Mouse (Mus musculus) bone marrow, adult 2 months (tissue): Measurements from ENCODE around the gene Cyth1. TPM values are rescaled to one million over a fixed set of nuclear protein-coding genes. Genes with fewer than 3 reads are reported as not detected.
A peak's percentile ranks its signal among the peaks of the same experiment; 100 is the strongest.

Source experiments
- H3K27ac ChIP-seq: fragments of 200-500 bp; 2 replicates; pipeline ENCODE4 v1.5.1; 2012; ENCODE audit warnings: low read depth, mild to moderate bottlenecking, control low read depth, inconsistent platforms, low read length; ENCODE audit not compliant: control insufficient read depth, poor library complexity, insufficient read depth
- H3K4me1 ChIP-seq: fragments of 200-500 bp; 2 replicates; pipeline ENCODE4 v1.6.1; 2011; ENCODE audit warnings: low read length; ENCODE audit not compliant: control insufficient read depth, insufficient read depth
- H3K4me3 ChIP-seq: fragments of 200-500 bp; replicated peaks from 2 replicates; pipeline ENCODE3; 2011; ENCODE audit warnings: mild to moderate bottlenecking, low read depth, low read length, control low read depth; ENCODE audit not compliant: control insufficient read depth
- CTCF ChIP-seq: fragments of 200-500 bp; IDR thresholded peaks from 2 replicates; pipeline ENCODE4 v1.5.1; 2011; ENCODE audit warnings: low read length, control low read depth; ENCODE audit not compliant: control insufficient read depth, insufficient read depth
- POLR2A ChIP-seq: fragments of 200-500 bp; IDR thresholded peaks from 2 replicates; pipeline ENCODE4 v1.6.1; 2011; ENCODE audit warnings: low read depth, mild to moderate bottlenecking, control low read depth, low read length, borderline replicate concordance; ENCODE audit not compliant: control insufficient read depth
- WGBS: fragments of 180-500 bp; shearing (Covaris S2); methylation state at CpG from one replicate; pipeline ENCODE4 v1.1.7; 2018; 5-methylcytosine and 5-hydroxymethylcytosine counted together
- polyA plus RNA-seq: library from polyadenylated mRNA; stranded (reverse); fragments of >200 nt; gene quantifications from 2 replicates; pipeline ENCODE4 v1.2.4, GENCODE M21; 2011; ENCODE audit warnings: low replicate concordance; ENCODE audit not compliant: missing spikeins, insufficient read depth, insufficient read length

The Cyth1 gene
- polyA plus RNA-seq, 1 experiment = 28.3 TPM

DNA sequence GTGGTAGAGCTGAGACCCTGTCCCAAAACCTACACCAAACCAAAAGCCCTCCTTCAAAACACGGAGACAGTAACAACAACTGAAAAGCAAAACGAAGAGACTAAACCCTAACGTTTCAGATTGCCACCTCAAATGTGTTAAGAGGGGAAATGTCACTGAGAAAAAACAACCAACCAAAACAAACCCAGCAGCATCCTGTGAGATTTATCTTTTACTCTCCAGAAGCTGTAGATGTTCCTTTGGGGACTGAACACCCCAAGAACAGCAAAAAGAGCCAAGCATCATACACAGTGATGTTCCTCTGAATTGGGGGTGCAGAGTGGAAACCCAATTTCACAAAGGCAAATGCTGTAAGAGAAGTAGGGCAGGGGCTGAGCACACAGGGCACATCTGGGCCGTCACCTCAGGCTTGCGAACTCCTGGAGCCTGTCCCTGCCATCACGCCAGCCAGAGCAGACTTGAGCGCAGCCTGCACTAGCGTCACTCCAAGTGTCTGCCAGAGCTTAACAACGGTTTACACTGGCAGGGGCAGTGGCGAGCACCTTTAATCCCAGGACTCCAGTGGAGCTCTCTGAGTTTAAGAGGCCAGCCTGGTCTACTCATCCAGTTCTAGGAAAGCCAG, 17.8 kb upstream of the Cyth1 start:
- TF ChIP-seq POLR2A = no peak
- TF ChIP-seq CTCF = no peak
- Histone ChIP-seq H3K4me3 (no peak overlapping the region), H3K27ac (no peak overlapping the region), H3K4me1 (no peaks in the 10 kb centered on the region; the same call in 1 of the 2 replicates)
- 90% methylated on average over 10 of the region's 10 CpGs for WGBS

DNA sequence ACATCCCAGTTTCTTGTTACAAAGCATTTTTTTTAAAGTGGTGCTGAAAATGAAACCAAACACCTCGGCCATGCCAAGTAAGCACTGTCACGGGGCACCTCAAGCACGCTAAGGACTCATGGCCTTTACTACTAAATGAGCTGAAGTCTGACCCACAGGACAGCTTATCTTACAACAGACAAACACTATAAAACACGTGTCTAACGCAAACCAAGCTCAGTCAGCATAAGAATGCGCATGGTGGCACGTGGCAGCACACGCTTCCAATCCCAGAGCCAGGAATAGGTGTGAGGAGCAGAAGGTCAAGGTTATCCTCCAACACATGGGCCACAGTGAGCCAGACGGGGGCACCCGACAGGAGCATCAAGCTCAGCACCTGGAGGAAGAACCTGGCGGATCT, 17.2 kb upstream of the Cyth1 start:
- Histone ChIP-seq H3K4me1 (no peaks in the 10 kb centered on the region; the same call in 1 of the 2 replicates), H3K4me3 (no peak overlapping the region), H3K27ac (no peak overlapping the region)
- no peak for TF ChIP-seq CTCF
- no peak for TF ChIP-seq POLR2A
- WGBS = 84% methylated on average over 11 of the region's 11 CpGs

DNA sequence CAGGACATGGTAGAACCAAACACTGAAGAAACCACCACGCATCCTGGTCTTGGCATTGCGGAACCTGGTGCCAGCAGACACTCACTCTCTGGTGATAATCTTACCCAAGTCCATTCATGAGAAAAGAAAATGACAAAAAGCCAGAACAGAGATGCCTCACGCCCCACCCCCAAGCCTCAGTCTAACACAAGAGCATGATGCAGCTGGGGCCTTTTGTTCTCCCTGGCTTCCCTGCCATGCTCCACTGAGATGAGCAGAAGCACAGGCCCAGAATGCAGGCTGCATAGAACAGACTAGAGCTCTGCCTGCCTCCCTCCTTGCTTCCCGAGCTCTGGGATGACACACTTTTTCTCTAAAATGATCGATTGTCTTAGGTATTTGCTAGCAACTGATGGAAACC, 14.8 kb upstream of the Cyth1 start:
- no peaks in the 10 kb centered on the region; the same call in 1 of the 2 replicates for H3K4me1 ChIP-seq
- 86% methylated on average over 5 of the region's 5 CpGs for WGBS

DNA sequence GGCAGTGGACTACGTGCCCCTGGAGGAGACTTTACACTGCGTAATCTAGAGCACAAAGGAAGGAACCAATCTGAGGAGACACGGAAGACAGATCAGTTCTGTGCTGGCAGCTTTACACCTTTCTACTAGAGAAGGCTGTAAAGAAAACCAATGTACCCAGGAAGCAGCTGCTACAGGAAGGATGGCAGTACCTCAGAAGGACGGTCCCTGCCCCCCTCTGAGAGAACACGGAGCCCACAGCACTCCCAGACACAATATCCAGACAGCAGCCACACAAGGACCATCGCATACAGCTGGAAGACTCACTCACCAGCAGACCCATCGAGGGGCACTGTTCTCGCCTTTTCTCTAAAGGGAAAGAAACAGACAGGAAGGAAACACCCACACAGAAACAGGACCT, 11.7 kb upstream of the Cyth1 start:
- Histone ChIP-seq H3K27ac (peak overlapping the region; percentile 66), H3K4me1 (no peaks in the 10 kb centered on the region; the same call in 1 of the 2 replicates), H3K4me3 (peak overlapping the region; percentile 12)
- whole genome bisulfite sequencing = 45% methylated on average over 8 of the region's 8 CpGs
- no peak for TF ChIP-seq POLR2A
- no peak for TF ChIP-seq CTCF

More for the DNA sequence above, 14.8 kb upstream of the Cyth1 start:
- Histone ChIP-seq H3K4me3 (no peak overlapping the region), H3K27ac (no peak overlapping the region)
- TF ChIP-seq CTCF (no peak), POLR2A (no peak)

DNA sequence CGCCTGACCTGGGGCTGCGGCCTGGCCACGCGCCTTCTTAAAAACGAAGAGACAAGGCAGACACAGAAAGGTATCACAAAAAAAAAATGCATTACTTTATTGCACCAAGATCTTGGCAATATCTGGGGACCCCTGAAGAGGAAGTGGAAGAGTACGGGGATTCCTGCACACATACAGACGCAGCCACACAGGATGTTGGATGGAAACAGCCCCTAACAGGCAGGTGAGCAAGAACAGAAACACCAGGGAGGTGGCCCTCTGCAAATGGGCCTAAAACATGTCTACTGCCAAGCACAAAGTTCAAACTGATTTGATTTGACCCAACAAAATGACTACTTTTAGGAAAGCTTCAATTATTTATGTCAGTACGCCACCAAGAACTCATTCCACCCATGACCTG, 11.2 kb upstream of the Cyth1 start:
- TF ChIP-seq CTCF (no peak), POLR2A (no peak)
- WGBS = 79% methylated on average over 8 of the region's 8 CpGs
- no peaks in the 10 kb centered on the region; the same call in 1 of the 2 replicates for H3K4me1 ChIP-seq
- peak overlapping the region; percentile 66; the same call in 1 of the 2 replicates for H3K27ac ChIP-seq
- no peak overlapping the region for H3K4me3 ChIP-seq

DNA sequence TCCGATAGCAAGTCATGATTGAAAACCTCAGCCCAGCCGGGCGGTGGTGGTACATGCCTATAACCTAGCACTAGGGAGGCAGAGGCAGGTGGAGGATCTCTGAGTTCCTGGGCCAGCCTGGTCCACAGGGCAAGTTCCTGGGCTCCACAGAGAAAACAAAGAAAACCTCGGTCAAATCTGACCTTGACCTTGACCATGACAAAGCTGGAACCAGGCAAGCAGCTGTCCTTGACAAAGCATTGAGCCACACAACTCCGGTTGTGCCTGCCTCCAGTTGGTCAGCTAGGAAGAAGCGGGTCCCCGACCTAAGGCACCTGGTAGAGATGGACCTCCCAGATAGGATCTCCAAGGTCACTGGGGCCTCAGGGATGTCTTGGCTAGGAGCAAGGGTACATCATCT, 8.0 kb upstream of the Cyth1 start:
- H3K4me1 ChIP-seq = peaks cover 4% of the 10 kb centered on the region
- H3K4me3 ChIP-seq = no peak overlapping the region
- TF ChIP-seq CTCF (no peak), POLR2A (no peak)
- 86% methylated on average over 7 of the region's 7 CpGs for WGBS
- H3K27ac ChIP-seq = no peak overlapping the region

DNA sequence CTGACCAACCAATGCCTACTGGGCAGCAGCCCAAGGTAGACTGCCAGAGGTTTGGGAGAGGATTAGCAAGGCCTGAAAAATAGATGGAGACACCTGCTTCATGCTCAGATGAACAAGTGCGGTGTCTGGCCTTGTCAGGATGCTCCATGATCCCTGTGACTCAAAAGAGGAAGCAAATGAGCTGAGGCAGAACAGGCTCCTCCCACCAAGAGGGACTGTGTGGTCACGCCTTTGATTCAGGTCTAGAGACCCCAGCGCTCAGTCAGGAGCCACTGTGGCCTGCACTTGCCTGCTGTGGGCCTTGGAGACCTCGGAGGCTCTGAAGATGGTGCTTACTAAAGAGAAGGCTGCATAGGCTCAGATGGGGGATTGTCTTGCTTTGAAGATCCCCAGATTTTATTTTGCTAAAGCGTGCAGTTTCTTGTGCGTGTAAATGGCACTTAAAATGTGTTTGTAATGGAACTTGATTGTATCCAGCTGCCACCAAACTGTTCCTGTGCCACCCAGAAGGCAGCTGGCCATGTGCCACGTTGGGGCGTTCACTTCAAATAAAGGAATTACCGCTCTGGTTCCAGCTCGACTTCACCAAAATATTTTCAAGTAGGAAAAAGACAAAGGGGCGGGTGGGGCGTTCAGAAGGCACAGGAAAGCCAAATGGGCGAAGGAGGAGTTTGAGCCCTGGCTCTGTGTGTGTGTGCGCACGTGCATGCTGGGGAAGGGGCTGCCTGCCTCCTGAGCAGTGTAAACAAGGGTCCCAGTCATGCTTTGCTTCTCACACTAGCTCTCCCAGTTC, 6.0 kb upstream of the Cyth1 start:
- WGBS = 28% methylated on average over 15 of the region's 15 CpGs
- no peak for TF ChIP-seq CTCF
- TF ChIP-seq POLR2A = peak; percentile 22; the same call in 1 of the 2 replicates
- no peak overlapping the region for H3K4me3 ChIP-seq
- peaks cover 4% of the 10 kb centered on the region for H3K4me1 ChIP-seq
- H3K27ac ChIP-seq = peak overlapping the region; percentile 13

DNA sequence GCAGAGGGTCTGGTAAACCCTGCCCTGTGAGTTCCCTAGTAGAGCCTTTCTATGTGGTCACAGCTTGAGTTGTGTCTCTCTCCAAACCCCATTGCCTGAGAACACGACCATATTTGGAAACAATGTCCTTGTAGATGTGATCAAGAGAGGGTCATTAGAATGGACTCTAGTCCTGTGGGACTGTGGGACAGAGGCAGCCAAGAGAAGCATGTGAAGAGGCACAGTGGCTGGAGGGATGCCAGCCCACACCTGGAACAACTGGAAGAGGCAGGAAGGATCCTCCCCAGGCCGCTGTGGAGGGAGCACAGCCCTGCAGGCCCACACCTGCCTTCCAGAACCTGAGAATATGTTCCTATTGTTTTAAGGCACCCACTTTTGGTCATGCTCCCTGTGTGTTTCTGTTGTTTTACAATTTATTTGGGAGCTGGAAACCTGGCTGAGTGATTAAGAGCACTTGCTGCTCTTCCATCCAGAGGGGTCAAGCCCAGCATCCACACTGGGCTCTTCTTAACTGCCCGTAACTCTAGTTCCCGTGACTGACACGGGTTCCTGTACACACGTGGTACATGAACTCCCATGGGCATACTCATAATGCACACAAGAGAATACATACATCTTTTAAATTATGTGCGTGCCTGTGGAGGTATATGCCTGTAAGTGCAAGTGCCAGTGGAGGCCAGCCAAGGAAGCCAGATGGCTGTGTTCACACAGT, 5.2 kb upstream of the Cyth1 start:
- H3K4me1 ChIP-seq = peaks cover 7% of the 10 kb centered on the region
- H3K27ac ChIP-seq = peak overlapping the region; percentile 13
- no peak for TF ChIP-seq CTCF
- H3K4me3 ChIP-seq = no peak overlapping the region
- WGBS = 70% methylated on average over 7 of the region's 7 CpGs
